Mouse (Mus musculus) forelimb bud, embryonic 11.5 days (tissue): ENCODE measurements around the gene Mlc1.

Source experiments
- DNase-seq: peaks from one replicate; pipeline ENCODE4 v3.0.0-alpha.2; 2012; ENCODE audit warnings: low read depth, low spot score

Mlc1 gene

GRCm38 (mm10) chr15:88937291-88937650 is 41.5 kb downstream of the Mlc1 start:
- no peak for DNase-seq

GRCm38 (mm10) chr15:88936619-88937290 is 42.1 kb downstream of the Mlc1 start:
- no peak for DNase-seq

- no peak for DNase-seq
These were observed 44.7 kb downstream of the Mlc1 start for GRCm38 (mm10) chr15:88934141-88934540.

- no peak for DNase-seq
These were observed 46.1 kb downstream of the Mlc1 start for GRCm38 (mm10) chr15:88932667-88933066.

- no peak for DNase-seq
These were observed 56.9 kb downstream of the Mlc1 start for GRCm38 (mm10) chr15:88921992-88922310.

- DNase-seq, result peak; percentile 89
These were observed 57.4 kb downstream of the Mlc1 start for GRCm38 (mm10) chr15:88921131-88921991.

- DNase-seq, result no peak
These were observed 58.7 kb downstream of the Mlc1 start for GRCm38 (mm10) chr15:88920065-88920464.

GRCm38 (mm10) chr15:88919328-88919727 is 59.5 kb downstream of the Mlc1 start:
- DNase-seq, result no peak

GRCm38 (mm10) chr15:88917126-88917525 is 61.7 kb downstream of the Mlc1 start:
- DNase-seq, result no peak

GRCm38 (mm10) chr15:88916366-88916765 is 62.4 kb downstream of the Mlc1 start:
- DNase-seq, result peak; percentile 8

GRCm38 (mm10) chr15:88915046-88915445 is 63.8 kb downstream of the Mlc1 start:
- no peak for DNase-seq

GRCm38 (mm10) chr15:88906347-88906746 is 72.5 kb downstream of the Mlc1 start:
- DNase-seq, result no peak
